Mouse (Mus musculus): ENCODE results near the gene Zfand3. TPM values are rescaled to one million over a fixed set of nuclear protein-coding genes. Genes with fewer than 3 reads are reported as not detected.
A peak's percentile ranks its signal among the peaks of the same experiment; 100 is the strongest.

The Zfand3 gene
- polyA plus RNA-seq, 1 experiment from 2014 or later: 47.2 TPM

DNA sequence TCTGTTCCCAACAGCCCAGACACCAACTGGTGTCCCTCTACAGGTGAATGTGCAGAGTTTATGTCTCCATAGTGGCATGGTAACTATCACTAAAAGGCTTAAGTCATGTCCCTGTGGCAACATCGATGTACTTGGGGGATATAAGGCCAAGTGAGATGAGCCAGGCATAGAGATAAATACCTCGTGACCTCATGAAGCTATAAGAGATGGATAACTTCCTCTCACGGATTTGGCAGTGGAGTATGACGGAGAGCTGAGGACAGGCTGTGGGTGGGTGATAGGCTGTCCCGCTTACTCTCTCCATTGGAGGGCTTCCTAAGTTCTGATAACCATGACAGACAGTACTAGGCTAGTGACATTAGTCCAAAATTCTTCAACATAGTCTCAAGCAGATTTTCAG lies 208.8 kb downstream of the Zfand3 start:
- 74% methylated on average over 5 of the region's 5 CpGs for WGBS
- no peaks in the 10 kb centered on the region for H3K9me3 ChIP-seq (ENCODE audit: control insufficient read depth, low read depth, low read length)
- ATAC-seq (ENCODE audit: insufficient number of reproducible peaks, insufficient read depth, low FRiP score, low read depth): no peak
- no peak overlapping the region for H3K27ac ChIP-seq (ENCODE audit: low read length)
- no peak overlapping the region for H3K4me3 ChIP-seq (ENCODE audit: low read depth, low read length)
- H3K4me1 ChIP-seq (ENCODE audit: control insufficient read depth, insufficient read depth, low read length): no peaks in the 10 kb centered on the region
- H3K27me3 ChIP-seq (ENCODE audit: control insufficient read depth, insufficient read depth, low read length): no peaks in the 10 kb centered on the region
- no peak overlapping the region for H3K4me2 ChIP-seq (replicated peaks; ENCODE audit: low read depth, low read length)
- H3K9ac ChIP-seq (replicated peaks; ENCODE audit: low read depth, low read length): no peak overlapping the region
- peaks cover 28% of the 10 kb centered on the region for H3K36me3 ChIP-seq (ENCODE audit: control insufficient read depth, insufficient read depth, low read length)

DNA sequence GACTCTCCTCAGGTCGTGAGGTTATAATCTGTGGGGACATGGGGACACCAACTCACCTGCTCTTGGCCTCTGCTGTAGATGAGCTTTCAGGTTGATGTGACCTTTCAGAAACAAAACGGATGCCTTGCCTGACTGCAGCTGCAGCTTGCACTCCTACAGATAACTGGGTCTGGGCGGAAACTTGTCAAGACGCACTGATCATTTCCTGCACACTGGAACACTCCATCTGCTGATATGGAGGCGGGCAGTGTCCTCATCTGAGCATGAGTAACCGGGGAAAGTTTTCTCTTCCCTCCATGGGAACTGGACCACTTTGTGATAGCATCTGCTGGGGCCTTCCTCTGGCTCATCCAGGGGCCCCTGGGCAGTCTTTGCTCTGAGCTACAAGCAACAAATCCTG lies 209.9 kb downstream of the Zfand3 start:
- WGBS: 78% methylated on average over 6 of the region's 6 CpGs
- Histone ChIP-seq H3K4me2 (replicated peaks; ENCODE audit: low read depth, low read length) (no peak overlapping the region), H3K9me3 (ENCODE audit: control insufficient read depth, low read depth, low read length) (no peaks in the 10 kb centered on the region), H3K4me1 (ENCODE audit: control insufficient read depth, insufficient read depth, low read length) (no peaks in the 10 kb centered on the region), H3K27me3 (ENCODE audit: control insufficient read depth, insufficient read depth, low read length) (no peaks in the 10 kb centered on the region), H3K4me3 (ENCODE audit: low read depth, low read length) (no peak overlapping the region), H3K27ac (ENCODE audit: low read length) (no peak overlapping the region), H3K36me3 (ENCODE audit: control insufficient read depth, insufficient read depth, low read length) (peaks cover 22% of the 10 kb centered on the region; the same call in 1 of the 2 replicates), H3K9ac (replicated peaks; ENCODE audit: low read depth, low read length) (no peak overlapping the region)
- ATAC-seq (ENCODE audit: insufficient number of reproducible peaks, insufficient read depth, low FRiP score, low read depth): no peak

DNA sequence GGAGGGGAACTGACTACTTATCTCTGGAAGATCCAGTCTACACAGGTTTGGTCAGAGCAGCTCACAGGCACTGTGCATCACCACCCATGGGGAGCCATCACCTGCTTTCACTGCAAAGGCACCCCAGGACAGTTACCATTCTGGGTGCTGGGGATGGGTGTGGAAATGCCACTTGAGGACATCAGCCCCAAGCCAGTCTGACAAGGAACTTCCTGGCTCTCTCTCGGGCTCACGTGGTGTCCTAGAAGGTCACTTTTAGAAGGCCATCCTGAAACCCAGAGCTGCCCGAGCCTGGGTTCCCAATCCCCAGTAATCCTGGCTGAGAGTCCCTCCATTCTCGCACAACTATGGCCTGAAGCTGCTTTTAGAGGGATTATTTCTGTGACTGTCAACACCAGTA lies 211.2 kb downstream of the Zfand3 start:
- H3K9ac ChIP-seq (replicated peaks; ENCODE audit: low read depth, low read length): no peak overlapping the region
- H3K4me1 ChIP-seq (ENCODE audit: control insufficient read depth, insufficient read depth, low read length): no peaks in the 10 kb centered on the region
- H3K4me3 ChIP-seq (ENCODE audit: low read depth, low read length): no peak overlapping the region
- 71% methylated on average over 4 of the region's 4 CpGs for WGBS
- H3K27me3 ChIP-seq (ENCODE audit: control insufficient read depth, insufficient read depth, low read length): no peaks in the 10 kb centered on the region
- no peak overlapping the region for H3K27ac ChIP-seq (ENCODE audit: low read length)
- H3K36me3 ChIP-seq (ENCODE audit: control insufficient read depth, insufficient read depth, low read length): peaks cover 14% of the 10 kb centered on the region; the same call in 1 of the 2 replicates
- no peak overlapping the region for H3K4me2 ChIP-seq (replicated peaks; ENCODE audit: low read depth, low read length)
- H3K9me3 ChIP-seq (ENCODE audit: control insufficient read depth, low read depth, low read length): no peaks in the 10 kb centered on the region
- ATAC-seq (ENCODE audit: insufficient number of reproducible peaks, insufficient read depth, low FRiP score, low read depth): no peak

DNA sequence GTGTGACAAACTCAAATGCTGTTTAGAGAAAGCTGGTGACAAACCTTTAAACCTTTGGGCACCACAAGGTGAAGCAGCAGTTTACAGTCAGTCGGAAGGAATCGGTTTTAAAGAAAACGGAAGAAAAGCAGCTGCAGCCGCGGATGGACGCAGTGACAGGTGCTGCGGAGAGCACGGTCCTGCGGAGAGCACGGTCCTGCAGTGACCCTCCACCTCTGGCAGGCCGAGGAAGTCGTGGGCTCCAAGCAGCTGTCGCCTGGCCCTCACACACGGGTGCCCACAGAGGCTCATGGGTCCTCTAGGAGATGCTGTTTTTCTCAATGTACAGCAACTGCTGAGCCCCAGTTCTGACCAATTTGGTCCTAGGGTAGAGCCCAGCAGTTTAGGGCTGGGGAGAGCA lies 217.1 kb downstream of the Zfand3 start:
- H3K36me3 ChIP-seq (ENCODE audit: control insufficient read depth, insufficient read depth, low read length): peaks cover 3% of the 10 kb centered on the region; the same call in 1 of the 2 replicates
- no peaks in the 10 kb centered on the region for H3K9me3 ChIP-seq (ENCODE audit: control insufficient read depth, low read depth, low read length)

GRCm38 (mm10) chr17:30222361-30222760 lies 217.8 kb downstream of the Zfand3 start:
- no peak overlapping the region for H3K4me2 ChIP-seq (replicated peaks; ENCODE audit: low read depth, low read length)

More for the DNA sequence above, 217.1 kb downstream of the Zfand3 start:
- Histone ChIP-seq H3K4me1 (ENCODE audit: control insufficient read depth, insufficient read depth, low read length) (peaks cover 9% of the 10 kb centered on the region), H3K27ac (ENCODE audit: low read length) (no peak overlapping the region), H3K4me3 (ENCODE audit: low read depth, low read length) (no peak overlapping the region), H3K4me2 (replicated peaks; ENCODE audit: low read depth, low read length) (no peak overlapping the region), H3K9ac (replicated peaks; ENCODE audit: low read depth, low read length) (no peak overlapping the region), H3K27me3 (ENCODE audit: control insufficient read depth, insufficient read depth, low read length) (no peaks in the 10 kb centered on the region)
- 73% methylated on average over 14 of the region's 14 CpGs for WGBS
- ATAC-seq (ENCODE audit: insufficient number of reproducible peaks, insufficient read depth, low FRiP score, low read depth): no peak

DNA sequence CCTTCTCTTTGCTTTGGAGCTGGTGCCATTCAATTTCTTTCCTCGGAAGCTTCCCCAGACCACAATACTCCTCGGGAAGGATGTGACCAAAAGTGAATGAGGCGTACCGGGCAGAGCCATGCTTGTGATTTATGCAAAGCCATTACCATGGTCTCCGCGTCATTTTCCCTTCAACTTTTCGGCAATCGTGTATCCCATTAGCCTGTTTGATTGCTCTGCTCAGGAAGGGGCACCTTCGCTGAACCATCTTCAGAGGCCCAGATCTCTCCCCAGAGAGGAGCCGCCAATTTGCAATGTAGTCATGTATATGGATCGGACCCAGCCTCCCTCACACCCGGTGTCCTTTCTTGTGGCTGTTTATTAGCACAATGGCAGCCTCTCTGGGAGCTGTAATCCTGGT lies 218.3 kb downstream of the Zfand3 start:
- Histone ChIP-seq H3K9ac (replicated peaks; ENCODE audit: low read depth, low read length) (no peak overlapping the region), H3K4me2 (replicated peaks; ENCODE audit: low read depth, low read length) (no peak overlapping the region), H3K4me1 (ENCODE audit: control insufficient read depth, insufficient read depth, low read length) (peaks cover 9% of the 10 kb centered on the region), H3K4me3 (ENCODE audit: low read depth, low read length) (no peak overlapping the region), H3K9me3 (ENCODE audit: control insufficient read depth, low read depth, low read length) (no peaks in the 10 kb centered on the region), H3K27ac (ENCODE audit: low read length) (no peak overlapping the region), H3K36me3 (ENCODE audit: control insufficient read depth, insufficient read depth, low read length) (peaks cover 3% of the 10 kb centered on the region; the same call in 1 of the 2 replicates), H3K27me3 (ENCODE audit: control insufficient read depth, insufficient read depth, low read length) (no peaks in the 10 kb centered on the region)
- no peak for ATAC-seq (ENCODE audit: insufficient number of reproducible peaks, insufficient read depth, low FRiP score, low read depth)
- 81% methylated on average over 12 of the region's 12 CpGs for WGBS

More at GRCm38 (mm10) chr17:30222361-30222760, 217.8 kb downstream of the Zfand3 start:
- Histone ChIP-seq H3K36me3 (ENCODE audit: control insufficient read depth, insufficient read depth, low read length) (peaks cover 3% of the 10 kb centered on the region; the same call in 1 of the 2 replicates), H3K27ac (ENCODE audit: low read length) (no peak overlapping the region), H3K4me3 (ENCODE audit: low read depth, low read length) (no peak overlapping the region), H3K9me3 (ENCODE audit: control insufficient read depth, low read depth, low read length) (no peaks in the 10 kb centered on the region), H3K27me3 (ENCODE audit: control insufficient read depth, insufficient read depth, low read length) (no peaks in the 10 kb centered on the region), H3K9ac (replicated peaks; ENCODE audit: low read depth, low read length) (no peak overlapping the region), H3K4me1 (ENCODE audit: control insufficient read depth, insufficient read depth, low read length) (peaks cover 9% of the 10 kb centered on the region)
- WGBS: 79% methylated on average over 11 of the region's 11 CpGs
- no peak for ATAC-seq (ENCODE audit: insufficient number of reproducible peaks, insufficient read depth, low FRiP score, low read depth)

- WGBS: 33% methylated on average over 5 of the region's 5 CpGs
- H3K4me1 ChIP-seq (ENCODE audit: control insufficient read depth, insufficient read depth, low read length): peaks cover 14% of the 10 kb centered on the region
- no peaks in the 10 kb centered on the region for H3K9me3 ChIP-seq (ENCODE audit: control insufficient read depth, low read depth, low read length)
- ATAC-seq (ENCODE audit: insufficient number of reproducible peaks, insufficient read depth, low FRiP score, low read depth): peak; percentile 44; the same call in 1 of the 2 replicates
- no peak overlapping the region for H3K4me3 ChIP-seq (ENCODE audit: low read depth, low read length)
- H3K27ac ChIP-seq (ENCODE audit: low read length): peak overlapping the region; percentile 21; the same call in 1 of the 2 replicates
- no peak overlapping the region for H3K9ac ChIP-seq (replicated peaks; ENCODE audit: low read depth, low read length)
- H3K27me3 ChIP-seq (ENCODE audit: control insufficient read depth, insufficient read depth, low read length): no peaks in the 10 kb centered on the region
- H3K4me2 ChIP-seq (replicated peaks; ENCODE audit: low read depth, low read length): no peak overlapping the region
- H3K36me3 ChIP-seq (ENCODE audit: control insufficient read depth, insufficient read depth, low read length): no peaks in the 10 kb centered on the region
Measured at GRCm38 (mm10) chr17:30225030-30225740, 220.7 kb downstream of the Zfand3 start.

DNA sequence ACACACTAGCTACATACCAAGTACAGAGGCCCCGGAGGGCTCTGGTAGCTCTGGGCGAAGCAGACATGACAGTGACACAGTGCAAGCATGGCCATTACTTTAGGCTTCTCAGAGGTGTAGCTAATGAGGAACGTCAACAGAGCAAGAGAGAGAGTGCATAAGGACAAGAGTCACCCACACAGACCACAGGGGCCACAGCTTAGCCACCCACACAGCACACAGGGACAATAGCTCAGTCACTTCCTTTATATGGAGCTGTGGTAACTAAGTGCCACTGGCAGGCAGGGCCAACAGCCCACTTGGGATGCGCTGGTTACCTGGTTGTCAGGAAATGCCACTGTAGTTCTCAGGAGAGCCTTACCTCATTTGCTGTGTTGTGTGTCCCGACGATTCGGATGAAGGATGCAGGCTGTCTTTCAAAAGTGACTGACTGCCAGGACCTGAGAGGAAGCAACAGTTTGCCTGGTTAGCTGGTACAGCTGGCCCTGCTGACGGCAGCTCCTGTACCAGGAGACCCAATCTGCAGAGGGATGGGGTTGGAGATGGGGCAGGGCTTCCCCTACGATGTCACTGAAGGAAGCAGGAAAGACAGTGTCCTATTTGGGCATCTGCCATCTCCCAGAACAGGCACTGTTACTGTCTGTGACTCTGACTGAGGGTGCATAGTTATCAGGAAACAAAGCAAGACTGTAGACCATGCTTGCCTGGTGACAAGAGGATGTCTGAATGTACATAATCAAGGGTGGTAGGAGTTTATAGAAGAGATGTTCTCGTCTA lies 224.1 kb downstream of the Zfand3 start:
- H3K9ac ChIP-seq (replicated peaks; ENCODE audit: low read depth, low read length): no peak overlapping the region
- H3K27ac ChIP-seq (ENCODE audit: low read length): no peak overlapping the region
- no peaks in the 10 kb centered on the region for H3K9me3 ChIP-seq (ENCODE audit: control insufficient read depth, low read depth, low read length)
- no peaks in the 10 kb centered on the region for H3K27me3 ChIP-seq (ENCODE audit: control insufficient read depth, insufficient read depth, low read length)
- 83% methylated on average over 10 of the region's 10 CpGs for WGBS
- no peak overlapping the region for H3K4me3 ChIP-seq (ENCODE audit: low read depth, low read length)
- H3K36me3 ChIP-seq (ENCODE audit: control insufficient read depth, insufficient read depth, low read length): no peaks in the 10 kb centered on the region
- no peak for ATAC-seq (ENCODE audit: insufficient number of reproducible peaks, insufficient read depth, low FRiP score, low read depth)
- no peak overlapping the region for H3K4me2 ChIP-seq (replicated peaks; ENCODE audit: low read depth, low read length)
- peaks cover 19% of the 10 kb centered on the region for H3K4me1 ChIP-seq (ENCODE audit: control insufficient read depth, insufficient read depth, low read length)
